11 mouse cellular contexts compared by ENCODE assay signal in genomic region chr15:5517244-5517966, GRCm38 (mm10).
DNase-seq lines count a peak whose midpoint lies in the region; TF ChIP-seq lines count a peak whose summit lies in the region.
"Had no signal": no experiment of that assay in that cellular context is flagged by ENCODE, and none has a peak within 500 bp of the region (broad histone marks: within the 10 kb centered on the region; RNA-seq: fewer than 3 reads in every experiment).

No protein-coding gene starts in this region.

- dilution Hi-C loops in CH12.LX (cut with MboI; ENCODE audit: extremely low pct_ligation_motif_present, extremely low pct_unique_long_range_greater_than_20kb, low sequenced_read_pairs): no loop called here

- TF ChIP-seq POLR2A in kidney, adult 2 months (IDR thresholded peaks at IDR 0.05; ENCODE audit: low read depth, low read length): no peak
- TF ChIP-seq POLR2A in CH12.LX (IDR thresholded peaks at IDR 0.05; ENCODE audit: low read depth, low read length): no peak
- TF ChIP-seq POLR2A in liver, adult 2 months (IDR thresholded peaks at IDR 0.05; ENCODE audit: extremely low read depth, insufficient read depth, low read length): no peak

- peak; percentile 6 for DNase-seq in kidney, adult 2 months
- DNase-seq in kidney, adult 18-20 months: no peak
- DNase-seq in CH12.LX (ENCODE audit: extremely low read depth): peak; percentile 27
- DNase-seq in liver, adult 2 months (ENCODE audit: extremely low read depth, low read depth, low spot score): peak; percentile 6
- peak; percentile 7 to 25 for DNase-seq in spleen, postnatal 10 days (ENCODE audit: low spot score in 2 of 2)
- no peak for DNase-seq in adrenal gland, adult 2 months
- DNase-seq in urinary bladder, postnatal 36 days (ENCODE audit: low spot score in 2 of 2): no peak
- DNase-seq in cerebellum, adult 8-10 months: no peak
- DNase-seq: kidney, postnatal 4 days had no signal

- no peak for TF ChIP-seq EP300 in CH12.LX (IDR thresholded peaks at IDR 0.05; ENCODE audit: low read length)

- no peaks in the 10 kb centered on the region for H3K27me3 ChIP-seq in kidney, adult 2 months (replicated peaks; ENCODE audit: control insufficient read depth, insufficient read depth, low read length)
- no peaks in the 10 kb centered on the region for H3K27me3 ChIP-seq in CH12.LX (replicated peaks)
- H3K27me3 ChIP-seq in liver, adult 2 months (ENCODE audit: control insufficient read depth, insufficient read depth, low read length): no peaks in the 10 kb centered on the region
- H3K27me3 ChIP-seq: forebrain, embryonic 12.5 days had no signal

- no peaks in the 10 kb centered on the region for H3K79me2 ChIP-seq in CH12.LX (replicated peaks; ENCODE audit: control insufficient read depth, extremely low read depth, insufficient read depth, poor library complexity, severe bottlenecking)
- H3K79me2 ChIP-seq in liver, adult 2 months (ENCODE audit: control insufficient read depth, insufficient read depth, low read length): no peaks in the 10 kb centered on the region

- no peak for TF ChIP-seq CTCF in kidney, adult 2 months (conservative IDR thresholded peaks at IDR 0.05; ENCODE audit: insufficient read depth, insufficient read length, low read depth, low read length)
- no peak for TF ChIP-seq CTCF in CH12.LX (conservative IDR thresholded peaks at IDR 0.05 in 1 of 2, IDR thresholded peaks at IDR 0.05 in 1 of 2; ENCODE audit: low read depth in 2 of 2, low read length in 2 of 2)
- TF ChIP-seq CTCF in liver, adult 2 months (IDR thresholded peaks at IDR 0.05; ENCODE audit: low read depth, low read length): no peak

- 65% methylated on average over 10 of the region's 10 CpGs for WGBS in kidney, adult 2 months
- 33% methylated on average over 10 of the region's 10 CpGs for WGBS in liver, adult 2 months

- 0 out of 2 replicates have a peak overlapping the region, but pooled peaks have one; percentile 42 for H3K9ac ChIP-seq in CH12.LX (ENCODE audit: insufficient read depth, low read depth)
- H3K9ac ChIP-seq in liver, adult 2 months (ENCODE audit: low read depth, low read length): no peak overlapping the region
- H3K9ac ChIP-seq: forebrain, embryonic 12.5 days; hindbrain, embryonic 14.5 days had no signal

- no peak for TF ChIP-seq RAD21 in CH12.LX (IDR thresholded peaks at IDR 0.05; ENCODE audit: low read depth, low read length)

- no peaks in the 10 kb centered on the region for H3K36me3 ChIP-seq in kidney, adult 2 months (ENCODE audit: control insufficient read depth, insufficient read depth, low read length)
- no peaks in the 10 kb centered on the region for H3K36me3 ChIP-seq in CH12.LX (replicated peaks in 1 of 2; ENCODE audit: control insufficient read depth in 1 of 2, insufficient read depth in 1 of 2, low read length in 1 of 2)
- no peaks in the 10 kb centered on the region for H3K36me3 ChIP-seq in liver, adult 2 months (ENCODE audit: control insufficient read depth, insufficient read depth, low read length)
- H3K36me3 ChIP-seq: forebrain, embryonic 12.5 days had no signal

- H3K4me3 ChIP-seq in kidney, adult 2 months (ENCODE audit: insufficient read depth, low read depth, low read length): no peak overlapping the region
- H3K4me3 ChIP-seq in CH12.LX (replicated peaks in 1 of 3; ENCODE audit: low read depth in 2 of 3, low read length in 2 of 3, poor library complexity in 1 of 3): no peak overlapping the region
- H3K4me3 ChIP-seq in liver, adult 2 months (ENCODE audit: insufficient read depth, low read depth, low read length): no peak overlapping the region
- H3K4me3 ChIP-seq: forebrain, embryonic 12.5 days had no signal

- H3K4me1 ChIP-seq in kidney, adult 2 months (ENCODE audit: control insufficient read depth, insufficient read depth, low read length): no peaks in the 10 kb centered on the region
- peaks cover 15 to 45% of the 10 kb centered on the region in 2 experiments for H3K4me1 ChIP-seq in CH12.LX (ENCODE audit: control insufficient read depth in 1 of 2, insufficient read depth in 2 of 2)
- no peaks in the 10 kb centered on the region for H3K4me1 ChIP-seq in liver, adult 2 months (ENCODE audit: control insufficient read depth, insufficient read depth, low read length)
- H3K4me1 ChIP-seq: forebrain, embryonic 12.5 days had no signal

- in situ Hi-C loops in CH12.LX (cut with MboI; ENCODE audit: low pct_ligation_motif_present, low pct_unique_long_range_greater_than_20kb, low sequenced_read_pairs): no loop called here

- no peaks in the 10 kb centered on the region for H3K9me3 ChIP-seq in CH12.LX (replicated peaks; ENCODE audit: low read length)
- H3K9me3 ChIP-seq: forebrain, embryonic 12.5 days had no signal

- H3K27ac ChIP-seq in kidney, adult 2 months (ENCODE audit: insufficient read depth, low read depth, low read length): no peak overlapping the region
- H3K27ac ChIP-seq in CH12.LX (ENCODE audit: insufficient read depth, low read depth): peak overlapping the region; percentile 50
- H3K27ac ChIP-seq in liver, adult 2 months (replicated peaks; ENCODE audit: insufficient read depth, low read depth, low read length): no peak overlapping the region
- H3K27ac ChIP-seq: forebrain, embryonic 12.5 days; hindbrain, embryonic 14.5 days had no signal

- peak overlapping the region; percentile 57 for H3K4me2 ChIP-seq in CH12.LX (ENCODE audit: insufficient read depth, low read depth, poor library complexity, severe bottlenecking)
- H3K4me2 ChIP-seq: forebrain, embryonic 12.5 days; hindbrain, embryonic 14.5 days had no signal

TF ChIP-seq in CH12.LX, 34 proteins besides CTCF, POLR2A, EP300 and RAD21:
- TF ChIP-seq ZNF384 (IDR thresholded peaks at IDR 0.05; ENCODE audit: low read depth, low read length): no peak
- TF ChIP-seq KAT2A (IDR thresholded peaks at IDR 0.05; ENCODE audit: insufficient replicate concordance, low read length): no peak
- TF ChIP-seq ZMIZ1 (IDR thresholded peaks at IDR 0.05; ENCODE audit: low read depth, low read length): no peak
- no peak for TF ChIP-seq ETS1 (conservative IDR thresholded peaks at IDR 0.05; ENCODE audit: low read depth, low read length)
- no peak for TF ChIP-seq ZC3H11A (IDR thresholded peaks at IDR 0.05; ENCODE audit: low read depth, low read length)
- TF ChIP-seq BHLHE40 (IDR thresholded peaks at IDR 0.05; ENCODE audit: low read depth, low read length): no peak
- TF ChIP-seq POLR2AphosphoS2 (IDR thresholded peaks at IDR 0.05; ENCODE audit: low read depth, low read length): no peak
- 0 out of 2 replicates have a peak, but pooled peaks have one; percentile 22 for TF ChIP-seq TCF12 (IDR thresholded peaks at IDR 0.05; ENCODE audit: low read depth, low read length)
- TF ChIP-seq MAFK (IDR thresholded peaks at IDR 0.05; ENCODE audit: insufficient replicate concordance, low read length): no peak
- TF ChIP-seq ZKSCAN1 (IDR thresholded peaks at IDR 0.05; ENCODE audit: borderline replicate concordance, low read depth, low read length): no peak
- TF ChIP-seq NELFE (IDR thresholded peaks at IDR 0.05; ENCODE audit: low read depth, low read length): no peak
- no peak for TF ChIP-seq RCOR1 (conservative IDR thresholded peaks at IDR 0.05; ENCODE audit: low read depth, low read length)
- no peak for TF ChIP-seq USF2 (conservative IDR thresholded peaks at IDR 0.05; ENCODE audit: low read depth, low read length)
- TF ChIP-seq IRF4 (IDR thresholded peaks at IDR 0.05; ENCODE audit: low read depth, low read length): no peak; the same call in 1 of the 2 replicates
- no peak for TF ChIP-seq CHD2 (IDR thresholded peaks at IDR 0.05; ENCODE audit: low read length)
- no peak for TF ChIP-seq MAZ (IDR thresholded peaks at IDR 0.05; ENCODE audit: low read depth, low read length)
- no peak for TF ChIP-seq UBTF (IDR thresholded peaks at IDR 0.05; ENCODE audit: low read depth, low read length)
- no peak for TF ChIP-seq JUND (conservative IDR thresholded peaks at IDR 0.05; ENCODE audit: low read depth, low read length)
- TF ChIP-seq USF1 (IDR thresholded peaks at IDR 0.05; ENCODE audit: low read depth, low read length): no peak
- no peak for TF ChIP-seq GABPA (IDR thresholded peaks at IDR 0.05; ENCODE audit: insufficient replicate concordance, low read depth, low read length)
- TF ChIP-seq MEF2A (IDR thresholded peaks at IDR 0.05; ENCODE audit: borderline replicate concordance, low read depth, low read length): peak; percentile 45
- no peak for TF ChIP-seq MXI1 (IDR thresholded peaks at IDR 0.05; ENCODE audit: low read depth, low read length)
- TF ChIP-seq ELF1 (IDR thresholded peaks at IDR 0.05; ENCODE audit: low read depth, low read length): peak; percentile 81
- no peak for TF ChIP-seq CHD1 (IDR thresholded peaks at IDR 0.05; ENCODE audit: low read depth, low read length)
- no peak for TF ChIP-seq HCFC1 (IDR thresholded peaks at IDR 0.05; ENCODE audit: low read depth, low read length)
- no peak for TF ChIP-seq SMC3 (IDR thresholded peaks at IDR 0.05; ENCODE audit: low read depth, low read length)
- no peak for TF ChIP-seq NRF1 (IDR thresholded peaks at IDR 0.05; ENCODE audit: low read depth, low read length)
- TF ChIP-seq PAX5 (IDR thresholded peaks at IDR 0.05; ENCODE audit: low read length): no peak
- TF ChIP-seq E2F4 (IDR thresholded peaks at IDR 0.05; ENCODE audit: insufficient replicate concordance, low read depth, low read length): no peak
- TF ChIP-seq JUN (IDR thresholded peaks at IDR 0.05; ENCODE audit: insufficient read depth, low read depth, low read length): no peak
- 0 out of 2 replicates have a peak, but pooled peaks have one; percentile 31 for TF ChIP-seq TBP (conservative IDR thresholded peaks at IDR 0.05; ENCODE audit: low read depth, low read length)
TF ChIP-seq in CH12.LX: peak in this region for 4.

Comparison
In these comparisons a context has a peak if more than half of its experiments do, and no peak if none do; other contexts are left out.
1. DNase-seq: peak in kidney, adult 2 months (single experiment), CH12.LX (single experiment), liver, adult 2 months (single experiment) and spleen, postnatal 10 days (2 of 2); none in kidney, adult 18-20 months (single experiment), adrenal gland, adult 2 months (single experiment), urinary bladder, postnatal 36 days (0 of 2) and cerebellum, adult 8-10 months (single experiment).